Mouse (Mus musculus) MEL (cell line): Measurements from ENCODE around the gene Smyd5. TPM values are rescaled to one million over a fixed set of nuclear protein-coding genes. Genes with fewer than 3 reads are reported as not detected.

Experiments used
- DNase-seq: peaks from one replicate; pipeline ENCODE4 v3.0.0; 2011; ENCODE audit warnings: low read depth, low spot score
- H3K27ac ChIP-seq: 2 replicates; pipeline ENCODE4 v1.5.1; 2012; ENCODE audit warnings: low read depth, mild to moderate bottlenecking, control low read depth, low read length, moderate library complexity; ENCODE audit not compliant: control insufficient read depth
- H3K27me3 ChIP-seq, 2 experiments: fragments of 150-350 bp in 1 of 2; sonication (generic) in 1 of 2; 2 replicates each; pipeline ENCODE4 v1.6.1; 2012; ENCODE audit warnings: low read length in 2 of 2, mild to moderate bottlenecking in 2 of 2, improper control_type of control experiment in 1 of 2, moderate library complexity in 1 of 2; ENCODE audit not compliant: insufficient read depth in 2 of 2, control insufficient read depth in 1 of 2
- H3K36me3 ChIP-seq, 2 experiments: 2 replicates each; pipeline ENCODE4 v1.6.1; 2012 to 2014; ENCODE audit warnings: low read length in 2 of 2, improper control_type of control experiment in 1 of 2, inconsistent platforms in 1 of 2, mild to moderate bottlenecking in 1 of 2; ENCODE audit not compliant: insufficient read depth in 2 of 2, control insufficient read depth in 1 of 2
- H3K4me1 ChIP-seq, 2 experiments: fragments of 150-350 bp in 1 of 2; sonication (generic) in 1 of 2; 2 replicates each; pipeline ENCODE4 v1.6.1; 2012; ENCODE audit warnings: low read length in 2 of 2, improper control_type of control experiment in 1 of 2, mild to moderate bottlenecking in 1 of 2; ENCODE audit not compliant: insufficient read depth in 2 of 2, control insufficient read depth in 1 of 2
- H3K4me3 ChIP-seq, 2 experiments: fragments of 150-350 bp in 1 of 2; sonication (generic) in 1 of 2; 2 replicates each; pipeline ENCODE4 v1.5.1; 2012; ENCODE audit warnings: low read depth in 2 of 2, low read length in 2 of 2, mild to moderate bottlenecking in 2 of 2, moderate library complexity in 2 of 2, control low read depth in 1 of 2, improper control_type of control experiment in 1 of 2; ENCODE audit not compliant: control insufficient read depth in 1 of 2, insufficient read depth in 1 of 2
- H3K79me2 ChIP-seq: 2 replicates; pipeline ENCODE4 v1.6.1; 2012; ENCODE audit warnings: mild to moderate bottlenecking, low read length, moderate library complexity; ENCODE audit not compliant: control insufficient read depth, poor library complexity, insufficient read depth
- H3K9ac ChIP-seq: 2 replicates; pipeline ENCODE4 v1.6.1; 2012; ENCODE audit warnings: low read depth, mild to moderate bottlenecking, control low read depth, low read length, moderate library complexity; ENCODE audit not compliant: control insufficient read depth, poor library complexity, severe bottlenecking
- H3K9me3 ChIP-seq: fragments of 150-350 bp; sonication (generic); replicated peaks from 2 replicates; pipeline ENCODE4 v1.6.1; 2012; ENCODE audit warnings: mild to moderate bottlenecking, low read length, improper control_type of control experiment, moderate library complexity; ENCODE audit not compliant: insufficient read depth
- CHD1 ChIP-seq: IDR thresholded peaks from 2 replicates; pipeline ENCODE4 v1.6.1; 2012; ENCODE audit warnings: low read depth, mild to moderate bottlenecking, inconsistent platforms, low read length, improper control_type of control experiment
- CTCF ChIP-seq, 3 experiments: IDR thresholded peaks in 2 of 3; conservative IDR thresholded peaks in 1 of 3; 2 replicates each; pipeline ENCODE4 v1.5.1; 2011 to 2012; ENCODE audit warnings: low read length in 3 of 3, low read depth in 2 of 3, mild to moderate bottlenecking in 2 of 3, improper control_type of control experiment in 1 of 3, inconsistent platforms in 1 of 3, mixed read lengths in 1 of 3, moderate library complexity in 1 of 3; ENCODE audit not compliant: control insufficient read depth in 1 of 3, insufficient read depth in 1 of 3, poor library complexity in 1 of 3, severe bottlenecking in 1 of 3
- ELF1 ChIP-seq: IDR thresholded peaks from 2 replicates; pipeline ENCODE4 v1.6.1; 2014; ENCODE audit warnings: low read depth, mild to moderate bottlenecking, inconsistent platforms, low read length, improper control_type of control experiment, moderate library complexity
- ETS1 ChIP-seq: IDR thresholded peaks from 2 replicates; pipeline ENCODE4 v1.6.1; 2012; ENCODE audit warnings: low read depth, mild to moderate bottlenecking, inconsistent platforms, low read length, improper control_type of control experiment, moderate library complexity
- GABPA ChIP-seq: IDR thresholded peaks from 2 replicates; pipeline ENCODE4 v1.6.1; 2012; ENCODE audit warnings: low read depth, mild to moderate bottlenecking, inconsistent platforms, low read length, improper control_type of control experiment, moderate library complexity
- MAFK ChIP-seq: IDR thresholded peaks from 2 replicates; pipeline ENCODE4 v1.6.1; 2011; ENCODE audit warnings: low read depth, mild to moderate bottlenecking, low read length, improper control_type of control experiment, borderline replicate concordance
- MYB ChIP-seq: IDR thresholded peaks from 2 replicates; pipeline ENCODE4 v1.6.1; 2011; ENCODE audit warnings: mild to moderate bottlenecking, low read depth, low read length, improper control_type of control experiment
- MYC ChIP-seq: IDR thresholded peaks from 2 replicates; pipeline ENCODE4 v1.6.1; 2011; ENCODE audit warnings: low read depth, mild to moderate bottlenecking, low read length, improper control_type of control experiment, moderate library complexity
- NELFE ChIP-seq: IDR thresholded peaks from 2 replicates; pipeline ENCODE4 v1.6.1; 2011; ENCODE audit warnings: low read depth, low read length, improper control_type of control experiment
- RAD21 ChIP-seq: IDR thresholded peaks from 2 replicates; pipeline ENCODE4 v1.6.1; 2011; ENCODE audit warnings: mild to moderate bottlenecking, low read depth, low read length, improper control_type of control experiment
- SMC3 ChIP-seq: IDR thresholded peaks from 2 replicates; pipeline ENCODE4 v1.6.1; 2011; ENCODE audit warnings: low read depth, low read length, improper control_type of control experiment
- TBP ChIP-seq: IDR thresholded peaks from 2 replicates; pipeline ENCODE4 v1.8.0; 2011; ENCODE audit warnings: low read depth, low read length, improper control_type of control experiment
- UBTF ChIP-seq: IDR thresholded peaks from 2 replicates; pipeline ENCODE4 v1.6.1; 2012; ENCODE audit warnings: low read depth, mild to moderate bottlenecking, inconsistent platforms, low read length, improper control_type of control experiment, moderate library complexity, borderline replicate concordance; ENCODE audit not compliant: insufficient read depth
- USF2 ChIP-seq, 2 experiments: IDR thresholded peaks; 2 replicates each; pipeline ENCODE4 v1.6.1; 2011 to 2012; ENCODE audit warnings: improper control_type of control experiment in 2 of 2, low read length in 2 of 2, borderline replicate concordance in 1 of 2, inconsistent platforms in 1 of 2, low read depth in 1 of 2, mild to moderate bottlenecking in 1 of 2; ENCODE audit not compliant: insufficient read depth in 1 of 2
- ZC3H11A ChIP-seq: IDR thresholded peaks from 2 replicates; pipeline ENCODE4 v1.6.1; 2012; ENCODE audit warnings: low read depth, mild to moderate bottlenecking, inconsistent platforms, low read length, improper control_type of control experiment
- ZKSCAN1 ChIP-seq: IDR thresholded peaks from 2 replicates; pipeline ENCODE4 v1.6.1; 2012; ENCODE audit warnings: low read depth, mild to moderate bottlenecking, inconsistent platforms, low read length, improper control_type of control experiment, moderate library complexity
- polyA plus RNA-seq, 2 experiments: library from polyadenylated mRNA; stranded (reverse) in 1 of 2; unstranded in 1 of 2; fragments of >175 nt in 1 of 2; fragments of >200 nt in 1 of 2; gene quantifications; 2 replicates each; pipeline versions ENCODE4 v1.2.1 to v1.2.4; 2012; ENCODE audit warnings: low replicate concordance in 2 of 2, low read depth in 1 of 2; ENCODE audit not compliant: insufficient read length in 2 of 2, insufficient read depth in 1 of 2, missing spikeins in 1 of 2
- total RNA-seq: library from RNA; depleted of rRNA; stranded (reverse); fragments of 300-350 nt; gene quantifications from 2 replicates; pipeline ENCODE4 v1.2.3, GENCODE M21; 2012

Gene Smyd5
- total and polyA plus RNA-seq, 3 experiments = 102 to 113 TPM; not detected in 1

- TF ChIP-seq MYC = no peak
- peak; percentile 77 for TF ChIP-seq MYB
- peak; percentile 7; the same call in 1 of the 2 replicates for TF ChIP-seq SMC3
- peak; percentile 74 for TF ChIP-seq ETS1
Observed at GRCm38 (mm10) chr6:85388608-85389007, 43.2 kb upstream of the Smyd5 start (continued).

GRCm38 (mm10) chr6:85391803-85392202 lies 40.0 kb upstream of the Smyd5 start:
- Histone ChIP-seq H3K27me3 (no peaks in the 10 kb centered on the region), H3K27ac (no peak overlapping the region), H3K9me3 (no peaks in the 10 kb centered on the region), H3K36me3 (peaks cover 0 to 9% of the 10 kb centered on the region in 2 experiments; a peak in 2 of 4 replicates)
- TF ChIP-seq TBP = no peak
- TF ChIP-seq MYC = no peak
- TF ChIP-seq CTCF (IDR thresholded peaks at IDR 0.05 in 2 of 3, conservative IDR thresholded peaks at IDR 0.05 in 1 of 3; ENCODE audit: control insufficient read depth in 1 of 3, insufficient read depth in 1 of 3, low read depth in 2 of 3, low read length in 3 of 3, poor library complexity in 1 of 3, severe bottlenecking in 1 of 3) = peak; percentile 69 to 94 (median 78)
- peak; percentile 90 for TF ChIP-seq ZC3H11A
- peak; percentile 86 for TF ChIP-seq RAD21
- peak; percentile 97 for TF ChIP-seq SMC3
- TF ChIP-seq, all 39 proteins: peak for 4
- Histone ChIP-seq H3K79me2 (no peaks in the 10 kb centered on the region), H3K4me1 (peaks cover 7 to 8% of the 10 kb centered on the region in 2 experiments), H3K9ac (no peak overlapping the region), H3K4me3 (no peak overlapping the region)
- DNase-seq = peak; percentile 75

DNA sequence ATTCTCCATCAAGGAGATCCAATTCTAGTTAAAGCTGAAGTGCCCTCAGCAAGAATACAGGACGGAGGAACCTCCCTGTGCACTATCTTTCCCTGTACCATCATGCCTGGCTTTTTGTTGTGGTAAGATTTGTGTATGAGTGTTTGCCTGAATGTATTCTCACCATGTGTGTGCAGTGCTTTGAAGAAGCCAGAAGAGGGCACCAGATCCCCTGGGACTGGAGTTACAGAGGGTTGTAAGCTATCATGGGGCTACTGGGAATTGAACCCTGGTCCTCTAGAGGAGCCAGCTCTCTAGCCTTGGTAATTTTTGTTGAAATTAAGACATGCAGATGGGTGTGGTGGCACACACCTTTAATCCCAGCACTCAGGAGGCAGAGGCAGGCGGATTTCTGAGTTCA lies 36.4 kb upstream of the Smyd5 start:
- Histone ChIP-seq H3K79me2 (no peaks in the 10 kb centered on the region), H3K27ac (no peak overlapping the region), H3K36me3 (no peaks in the 10 kb centered on the region), H3K9ac (no peak overlapping the region)
- no peak for TF ChIP-seq RAD21
- TF ChIP-seq CHD1 = no peak
- no peak for TF ChIP-seq ZKSCAN1
- peak in 2 of 3 experiments; percentile 3 to 25; a peak in 1 of 6 replicates for TF ChIP-seq CTCF (IDR thresholded peaks at IDR 0.05 in 2 of 3, conservative IDR thresholded peaks at IDR 0.05 in 1 of 3; ENCODE audit: control insufficient read depth in 1 of 3, insufficient read depth in 1 of 3, low read depth in 2 of 3, low read length in 3 of 3, poor library complexity in 1 of 3, severe bottlenecking in 1 of 3)
- no peak for TF ChIP-seq TBP
- no peak for TF ChIP-seq ELF1
- TF ChIP-seq MAFK = no peak
- no peak for TF ChIP-seq NELFE
- TF ChIP-seq, all 39 proteins: peak for 1
- Histone ChIP-seq H3K9me3 (no peaks in the 10 kb centered on the region), H3K4me3 (no peak overlapping the region), H3K27me3 (no peaks in the 10 kb centered on the region; a peak in 1 of 4 replicates), H3K4me1 (no peaks in the 10 kb centered on the region)
- DNase-seq = no peak

GRCm38 (mm10) chr6:85397165-85397564 lies 34.6 kb upstream of the Smyd5 start:
- Histone ChIP-seq H3K27ac (no peak overlapping the region), H3K79me2 (no peaks in the 10 kb centered on the region), H3K4me1 (no peaks in the 10 kb centered on the region), H3K27me3 (no peaks in the 10 kb centered on the region; a peak in 1 of 4 replicates), H3K4me3 (no peak overlapping the region), H3K36me3 (no peaks in the 10 kb centered on the region), H3K9ac (no peak overlapping the region), H3K9me3 (no peaks in the 10 kb centered on the region)
- TF ChIP-seq CTCF (IDR thresholded peaks at IDR 0.05 in 2 of 3, conservative IDR thresholded peaks at IDR 0.05 in 1 of 3; ENCODE audit: control insufficient read depth in 1 of 3, insufficient read depth in 1 of 3, low read depth in 2 of 3, low read length in 3 of 3, poor library complexity in 1 of 3, severe bottlenecking in 1 of 3) (peak; percentile 57 to 87 (median 79)), UBTF (no peak), RAD21 (peak; percentile 72), USF2 (IDR thresholded peaks at IDR 0.05; ENCODE audit: borderline replicate concordance in 1 of 2, insufficient read depth in 1 of 2, low read depth in 1 of 2, low read length in 2 of 2) (no peak), ZC3H11A (peak; percentile 59), MAFK (no peak), SMC3 (peak; percentile 78), MYC (no peak), GABPA (no peak)
- peak; percentile 59 for DNase-seq
